Mouse (Mus musculus): ENCODE data around the gene Agbl4.

Agbl4 gene

GRCm38 (mm10) chr4:111597249-111597661 lies 1199.8 kb downstream of the Agbl4 start:
- DNase-seq = peak; percentile 2

GRCm38 (mm10) chr4:111597986-111598385 lies 1200.5 kb downstream of the Agbl4 start:
- DNase-seq = no peak

- DNase-seq = no peak
Observed at GRCm38 (mm10) chr4:111603194-111603593, 1205.7 kb downstream of the Agbl4 start.

- DNase-seq = no peak
Observed at GRCm38 (mm10) chr4:111607826-111608500, 1210.5 kb downstream of the Agbl4 start.

DNA sequence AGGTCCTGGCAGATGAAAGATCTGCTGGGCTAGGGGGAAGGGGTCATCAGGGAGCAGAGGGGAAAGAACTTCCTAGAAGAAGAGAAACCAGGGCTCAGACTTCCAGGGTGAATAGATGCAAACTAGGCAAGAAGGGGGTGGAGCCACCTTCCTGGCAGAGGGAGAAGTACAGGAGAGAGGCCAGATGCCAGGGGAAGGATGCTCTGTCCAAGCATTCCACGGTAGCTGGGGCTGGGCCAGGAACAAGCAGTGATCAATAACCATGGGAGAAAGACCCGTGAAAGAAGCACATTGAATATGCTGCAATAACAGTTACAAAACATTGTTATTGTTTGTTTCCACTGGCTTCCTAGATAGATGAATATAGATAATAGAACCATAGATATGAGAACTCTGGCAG lies 1224.4 kb downstream of the Agbl4 start:
- no peak for DNase-seq

DNA sequence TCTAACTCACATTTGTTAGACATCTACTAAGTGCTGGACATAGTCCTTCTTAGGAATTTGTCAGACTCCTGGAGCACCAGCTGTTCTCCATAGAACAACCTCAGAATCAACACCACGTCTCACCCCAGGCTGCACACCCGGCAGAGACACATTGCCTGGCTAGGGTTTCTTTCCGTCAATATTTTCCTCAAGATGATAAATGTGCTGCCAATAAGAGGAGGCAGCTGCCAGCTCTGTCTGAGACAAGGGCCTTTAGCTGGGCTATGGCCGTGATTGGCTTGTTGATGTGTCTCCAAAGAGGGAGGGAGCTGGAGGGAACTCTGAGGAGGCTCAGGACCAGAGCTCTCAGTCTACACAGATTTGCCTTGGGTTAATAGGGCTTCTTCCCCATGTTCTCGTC lies 1227.5 kb downstream of the Agbl4 start:
- no peak for DNase-seq

DNA sequence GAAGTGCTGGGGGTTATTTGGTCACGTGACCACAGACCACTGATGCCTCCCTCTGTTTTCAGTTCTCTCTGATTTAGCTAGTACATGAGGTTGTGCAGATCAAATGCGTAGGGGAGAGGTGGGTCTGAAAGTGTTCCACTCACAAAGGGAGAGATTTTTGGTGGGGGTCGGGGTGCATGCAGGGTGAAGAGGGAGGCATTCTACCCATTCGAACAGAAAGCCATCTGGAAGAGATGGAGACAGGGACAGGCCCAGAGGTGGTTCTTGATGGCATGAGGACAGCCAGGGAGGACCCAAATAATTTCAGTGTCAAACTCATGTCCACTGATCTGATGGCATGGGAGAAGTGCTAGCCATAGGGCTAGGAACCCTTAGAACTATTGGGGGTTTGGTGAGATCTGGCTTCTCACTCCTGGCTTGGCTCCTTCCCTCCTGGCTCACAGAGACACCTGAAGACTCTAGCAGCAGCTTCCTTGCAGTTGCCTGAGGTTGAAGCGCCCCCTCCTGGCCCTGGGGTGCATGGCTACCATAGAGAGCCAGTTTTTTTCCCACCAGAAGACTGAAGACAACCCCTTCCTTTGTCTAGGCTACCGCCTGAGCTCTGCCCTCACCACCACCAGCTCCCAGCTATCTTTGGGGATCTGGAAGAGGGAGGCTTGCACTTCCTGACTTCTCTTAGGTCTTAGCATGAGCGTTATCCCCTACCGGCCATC lies 1228.8 kb downstream of the Agbl4 start:
- peak; percentile 24 for DNase-seq

GRCm38 (mm10) chr4:111632615-111633014 lies 1235.2 kb downstream of the Agbl4 start:
- DNase-seq = no peak

DNA sequence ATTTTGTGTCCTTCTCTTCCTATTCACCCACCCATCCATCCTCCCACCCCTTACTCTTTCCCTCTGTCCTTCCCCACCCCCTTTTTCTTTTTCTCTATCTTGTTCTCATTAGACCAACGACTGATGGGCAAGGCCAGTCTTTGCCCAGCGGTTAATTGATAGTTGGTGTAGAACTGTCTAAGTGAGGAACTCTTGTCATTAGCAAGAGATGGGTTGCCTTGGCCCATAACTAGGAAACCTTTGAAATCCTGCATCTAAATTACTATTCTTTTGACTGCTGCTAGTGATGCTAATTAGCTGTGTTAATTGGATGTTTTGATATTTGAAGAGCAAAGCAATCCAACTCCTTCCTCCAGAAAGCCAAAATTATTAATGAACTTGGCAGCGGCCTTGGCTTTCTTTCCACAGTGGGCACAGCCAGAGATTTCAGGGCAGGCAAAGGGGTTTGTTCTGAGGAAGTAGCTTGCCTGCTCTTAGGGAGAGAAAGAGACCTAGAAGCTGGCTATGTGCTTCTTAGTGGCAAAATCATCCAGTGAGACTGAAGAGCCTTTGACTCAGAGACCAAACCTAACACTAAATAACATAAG lies 1238.2 kb downstream of the Agbl4 start:
- no peak for DNase-seq

- DNase-seq = no peak
Observed at GRCm38 (mm10) chr4:111638948-111639708, 1241.7 kb downstream of the Agbl4 start.

GRCm38 (mm10) chr4:111645117-111645830 lies 1247.8 kb downstream of the Agbl4 start:
- DNase-seq = no peak

DNA sequence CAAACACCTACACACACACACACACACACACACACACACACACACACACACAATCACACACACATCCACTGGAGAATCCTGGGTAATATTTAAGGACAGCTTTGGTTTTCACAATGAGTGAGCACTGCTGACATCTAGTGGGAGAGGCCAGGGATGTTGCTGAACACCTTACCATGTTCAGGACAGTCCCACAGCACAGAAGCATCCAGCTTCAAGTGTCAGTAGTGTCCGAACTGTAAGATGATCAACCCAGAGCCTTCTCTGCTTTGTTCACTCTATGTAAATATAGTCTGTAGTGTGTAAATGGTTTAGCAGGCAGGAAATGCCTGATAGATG lies 1248.3 kb downstream of the Agbl4 start:
- DNase-seq = no peak

DNA sequence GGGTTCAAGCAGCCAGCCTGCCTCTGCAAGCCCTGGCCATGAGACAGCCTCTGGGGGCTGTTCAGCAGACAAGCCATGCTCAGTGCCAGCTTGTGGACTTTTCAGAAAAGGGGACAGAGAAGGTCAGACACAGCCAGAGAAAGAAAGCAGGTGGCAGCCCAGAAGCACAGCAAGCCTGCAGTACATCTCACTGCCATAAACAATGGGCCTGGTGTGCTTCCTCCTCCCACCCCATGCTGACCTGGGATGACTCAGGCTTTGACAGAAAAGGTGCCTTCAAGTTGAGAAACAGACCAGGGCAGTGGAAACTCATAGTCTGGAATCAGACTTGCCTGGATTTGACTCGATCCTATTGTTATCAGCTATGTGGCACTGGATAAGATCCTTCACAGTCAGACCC lies 1256.0 kb downstream of the Agbl4 start:
- no peak for DNase-seq

DNA sequence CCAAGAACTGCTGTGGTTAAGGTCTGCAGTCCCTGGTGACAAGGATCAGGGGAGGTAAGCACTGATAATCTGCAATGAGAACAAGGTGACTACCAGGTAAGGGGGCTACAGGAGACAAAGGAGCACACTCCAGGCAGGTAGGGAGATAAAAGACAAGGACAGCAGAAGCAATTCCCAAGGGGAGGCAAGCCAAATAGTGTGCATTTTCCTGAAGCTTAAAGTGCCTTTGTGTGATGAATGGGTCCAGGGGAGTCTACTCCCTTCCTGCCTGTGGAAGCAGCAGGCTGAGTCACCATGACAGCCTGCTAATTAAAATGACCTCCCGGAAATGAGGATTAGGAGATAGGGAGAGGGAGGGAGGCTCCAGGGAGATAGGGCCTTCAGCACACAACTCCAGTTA lies 1266.3 kb downstream of the Agbl4 start:
- no peak for DNase-seq

DNA sequence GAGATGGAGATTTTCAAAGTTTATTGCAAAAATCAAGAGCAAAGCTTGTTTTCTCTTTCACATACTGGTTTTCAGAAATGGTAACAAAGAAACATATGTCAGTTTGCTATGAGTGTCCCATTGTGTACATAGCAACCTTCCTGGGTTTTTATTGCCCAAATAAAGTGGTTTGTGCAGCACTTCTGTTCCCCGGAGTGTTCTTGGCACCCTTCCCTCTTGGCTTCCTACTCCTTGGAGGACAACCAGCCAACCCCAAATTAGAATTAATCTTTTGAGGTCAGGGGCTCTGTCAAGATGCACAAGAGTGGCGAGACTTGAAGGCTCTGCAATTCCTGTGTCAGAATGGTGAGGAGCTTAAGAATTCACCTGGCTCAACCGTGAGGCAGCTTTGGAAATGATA lies 1266.7 kb downstream of the Agbl4 start:
- DNase-seq = no peak

GRCm38 (mm10) chr4:111666713-111667112 lies 1269.3 kb downstream of the Agbl4 start:
- no peak for DNase-seq

DNA sequence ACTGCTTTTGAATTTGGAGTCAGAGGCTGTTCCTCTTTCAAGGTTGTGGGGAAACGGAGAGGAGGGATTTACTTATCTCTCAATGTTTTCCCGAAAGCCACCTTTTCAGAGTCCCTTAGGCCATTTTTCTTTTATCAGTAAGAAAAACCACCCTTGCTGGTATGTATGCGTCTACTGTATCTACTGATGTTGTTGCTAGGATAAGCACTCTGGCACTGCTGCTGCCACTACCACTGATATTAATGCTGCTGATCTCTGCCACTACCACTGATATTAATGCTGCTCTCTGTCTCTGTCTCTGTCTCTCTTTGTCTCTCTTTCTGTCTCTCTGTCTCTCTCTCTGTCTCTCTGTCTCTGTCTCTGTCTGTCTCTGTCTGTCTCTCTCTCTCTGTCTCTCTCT lies 1271.9 kb downstream of the Agbl4 start:
- no peak for DNase-seq

DNA sequence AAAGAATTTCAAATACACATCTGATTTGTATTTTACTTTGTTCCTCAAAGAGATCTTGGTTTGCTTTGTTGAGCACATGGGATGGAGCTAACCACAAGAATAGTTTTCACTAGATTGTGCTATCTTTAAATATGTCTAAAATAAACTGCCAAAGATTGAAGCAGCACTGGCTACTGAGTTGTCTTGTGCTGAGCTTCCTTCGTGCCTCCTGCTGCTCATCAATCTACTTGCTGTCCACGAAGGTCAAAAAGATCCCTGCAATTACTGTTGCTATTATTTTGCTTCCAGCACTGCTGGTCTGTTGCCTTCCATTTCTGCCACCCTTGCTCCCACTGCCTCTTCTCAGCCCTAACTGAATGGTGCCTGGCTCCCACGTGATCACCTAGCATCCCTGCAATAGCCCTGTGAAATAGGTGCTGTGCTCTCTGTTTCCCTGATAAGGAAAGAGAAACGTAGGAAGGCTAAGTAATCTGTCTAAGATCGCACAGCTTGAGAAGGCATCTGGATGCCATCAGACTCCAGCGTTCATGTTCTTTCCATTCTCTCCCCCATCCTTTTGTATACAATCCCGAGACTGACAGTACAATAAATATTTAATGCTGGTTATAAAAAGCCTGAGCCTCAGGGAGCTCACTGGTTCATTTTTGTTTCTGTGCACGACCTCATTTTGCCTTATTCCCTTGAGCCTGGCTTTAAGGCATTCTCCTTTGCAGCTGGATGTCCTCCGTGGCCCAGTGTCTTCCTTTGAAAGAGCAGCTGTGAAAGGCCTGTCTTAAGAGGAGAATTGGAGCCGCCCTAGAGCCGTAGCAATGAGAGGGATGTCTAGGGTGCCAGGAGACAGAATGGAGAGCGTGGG lies 1273.3 kb downstream of the Agbl4 start:
- no peak for DNase-seq

GRCm38 (mm10) chr4:111671440-111671839 lies 1274.0 kb downstream of the Agbl4 start:
- no peak for DNase-seq

- no peak for DNase-seq
Observed at GRCm38 (mm10) chr4:111673904-111674303, 1276.4 kb downstream of the Agbl4 start.

- no peak for DNase-seq
Observed at GRCm38 (mm10) chr4:111681926-111682325, 1284.5 kb downstream of the Agbl4 start.

DNA sequence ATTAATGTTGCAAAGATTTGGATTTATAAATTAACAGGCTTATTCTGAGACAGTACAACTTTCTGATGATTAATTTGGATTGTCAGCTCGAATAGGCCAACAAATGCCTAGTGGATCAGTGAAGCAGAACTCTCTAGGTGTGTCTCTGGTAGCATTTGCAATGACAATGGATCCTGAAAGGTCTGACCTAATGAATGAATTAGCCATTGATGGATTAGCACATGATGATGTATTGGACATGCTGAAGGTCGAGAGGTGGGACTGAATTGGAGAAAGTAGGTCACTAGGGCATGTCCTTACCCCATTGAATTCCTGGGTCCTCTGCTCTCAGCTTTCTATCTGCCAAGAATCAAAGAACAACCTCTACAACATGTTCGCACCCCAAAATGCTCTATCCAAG lies 1285.3 kb downstream of the Agbl4 start:
- no peak for DNase-seq
